Mouse (Mus musculus) splenic B cell, adult 2 months (primary cell): ENCODE measurements around the gene Foxc1.

Experiments used
- DNase-seq: peaks from one replicate; pipeline ENCODE4 v3.0.0-alpha.2; 2011; ENCODE audit warnings: low read depth, low spot score
- H3K27me3 ChIP-seq: 2 replicates; pipeline ENCODE4 v1.6.1; 2012; ENCODE audit warnings: mild to moderate bottlenecking, low read length, moderate library complexity, mixed read lengths; ENCODE audit not compliant: control insufficient read depth, poor library complexity, insufficient read depth, severe bottlenecking
- H3K36me3 ChIP-seq: 2 replicates; pipeline ENCODE4 v1.6.1; 2012; ENCODE audit warnings: mild to moderate bottlenecking, low read length, moderate library complexity, mixed read lengths; ENCODE audit not compliant: control insufficient read depth, poor library complexity, insufficient read depth, severe bottlenecking

Foxc1 gene

GRCm38 (mm10) chr13:31849258-31849971, 43.0 kb downstream of the Foxc1 start:
- no peaks in the 10 kb centered on the region for H3K36me3 ChIP-seq
- no peaks in the 10 kb centered on the region for H3K27me3 ChIP-seq
- DNase-seq: no peak

GRCm38 (mm10) chr13:31853564-31853963, 47.1 kb downstream of the Foxc1 start:
- no peaks in the 10 kb centered on the region for H3K36me3 ChIP-seq
- H3K27me3 ChIP-seq: no peaks in the 10 kb centered on the region
- no peak for DNase-seq

GRCm38 (mm10) chr13:31854000-31854399, 47.6 kb downstream of the Foxc1 start:
- no peaks in the 10 kb centered on the region for H3K36me3 ChIP-seq
- DNase-seq: no peak
- H3K27me3 ChIP-seq: no peaks in the 10 kb centered on the region

GRCm38 (mm10) chr13:31860200-31860599, 53.8 kb downstream of the Foxc1 start:
- Histone ChIP-seq H3K36me3 (no peaks in the 10 kb centered on the region; the same call in 1 of the 2 replicates), H3K27me3 (no peaks in the 10 kb centered on the region)
- no peak for DNase-seq
